9 mouse cellular contexts compared by ENCODE assay signal in genomic region chr8:46508488-46509395, GRCm38 (mm10). TPM values are rescaled to one million over a fixed set of nuclear protein-coding genes. Genes with fewer than 3 reads are reported as not detected.
A peak's percentile ranks its signal among the peaks of the same experiment; 100 is the strongest.
DNase-seq lines count a peak whose midpoint lies in the region; ATAC-seq lines count a peak whose summit lies in the region.
"Had no signal": no experiment of that assay in that cellular context is flagged by ENCODE, and none has a peak within 500 bp of the region (broad histone marks: within the 10 kb centered on the region; RNA-seq: fewer than 3 reads in every experiment).

No protein-coding gene starts in this region.

- H3K4me1 ChIP-seq in embryonic facial prominence, embryonic 15.5 days = peaks cover 15% of the 10 kb centered on the region; the same call in 1 of the 2 replicates
- H3K4me1 ChIP-seq in midbrain, embryonic 15.5 days = no peaks in the 10 kb centered on the region

- H3K4me3 ChIP-seq in embryonic facial prominence, embryonic 15.5 days (replicated peaks) = no peak overlapping the region
- no peak overlapping the region for H3K4me3 ChIP-seq in midbrain, embryonic 15.5 days

- ATAC-seq in cerebellum, adult (ENCODE audit: insufficient number of reproducible peaks, low FRiP score, low TSS enrichment) = peak; percentile 45; the same call in 1 of the 2 replicates
- ATAC-seq in embryonic facial prominence, embryonic 15.5 days (ENCODE audit: insufficient number of reproducible peaks, low FRiP score, low TSS enrichment, low read depth) = no peak
- ATAC-seq in midbrain, embryonic 15.5 days (replicated peaks) = no peak

- DNase-seq in cerebellum, adult 11-12 months = no peak
- DNase-seq in layer of hippocampus, adult 9-11 months = peak; percentile 26
- DNase-seq in layer of hippocampus, adult 11-12 months (ENCODE audit: low spot score) = no peak
- peak; percentile 44 for DNase-seq in splenic B cell, adult 2 months (ENCODE audit: low read depth, low spot score)
- DNase-seq in urinary bladder, adult 2 months (ENCODE audit: low spot score) = no peak
- DNase-seq: left cerebral cortex, postnatal 4 days had no signal

- no peaks in the 10 kb centered on the region for H3K27me3 ChIP-seq in embryonic facial prominence, embryonic 15.5 days
- H3K27me3 ChIP-seq in splenic B cell, adult 2 months (ENCODE audit: control insufficient read depth, insufficient read depth, low read length, poor library complexity, severe bottlenecking) = no peaks in the 10 kb centered on the region
- no peaks in the 10 kb centered on the region for H3K27me3 ChIP-seq in midbrain, embryonic 15.5 days (replicated peaks)

- WGBS in embryonic facial prominence, embryonic 15.5 days = 64% methylated on average over 14 of the region's 14 CpGs
- WGBS in midbrain, embryonic 15.5 days = 83% methylated on average over 14 of the region's 14 CpGs

- peak overlapping the region; percentile 51 for H3K27ac ChIP-seq in embryonic facial prominence, embryonic 15.5 days (replicated peaks)
- no peak overlapping the region for H3K27ac ChIP-seq in midbrain, embryonic 15.5 days

- H3K36me3 ChIP-seq in embryonic facial prominence, embryonic 15.5 days = peaks cover 5% of the 10 kb centered on the region; the same call in 1 of the 2 replicates
- H3K36me3 ChIP-seq in splenic B cell, adult 2 months (ENCODE audit: control insufficient read depth, insufficient read depth, low read length, poor library complexity, severe bottlenecking) = peaks cover 2% of the 10 kb centered on the region
- H3K36me3 ChIP-seq in midbrain, embryonic 15.5 days (replicated peaks) = peaks cover 2% of the 10 kb centered on the region; the same call in 1 of the 2 replicates

- H3K9ac ChIP-seq in embryonic facial prominence, embryonic 15.5 days = no peak overlapping the region
- no peak overlapping the region for H3K9ac ChIP-seq in midbrain, embryonic 15.5 days

- no peaks in the 10 kb centered on the region for H3K9me3 ChIP-seq in embryonic facial prominence, embryonic 15.5 days (replicated peaks)
- no peaks in the 10 kb centered on the region for H3K9me3 ChIP-seq in midbrain, embryonic 15.5 days

- no peak overlapping the region for H3K4me2 ChIP-seq in embryonic facial prominence, embryonic 15.5 days (replicated peaks)
- no peak overlapping the region for H3K4me2 ChIP-seq in midbrain, embryonic 15.5 days

RNA-seq across cellular contexts. Expression of gene Acsl1, which starts 37.9 kb away (rescaled TPM):
- 40.5 and 44.2 TPM in 2 replicates for polyA plus RNA-seq in embryonic facial prominence, embryonic 15.5 days (2015; fragmentation: Nextera tagmentation; extraction: Ambion mirVana)
- polyA plus RNA-seq in midbrain, embryonic 15.5 days (2015; fragmentation: Nextera tagmentation; extraction: Ambion mirVana) = 17.2 and 18.8 TPM in 2 replicates
- 44.2 and 46.6 TPM in 2 replicates for polyA plus RNA-seq in urinary bladder, adult 2 months (2012; rRNA removed)

RNA-seq across cellular contexts. Expression of gene Cenpu, which starts 43.1 kb away (rescaled TPM):
- 10.1 and 10.5 TPM in 2 replicates for polyA plus RNA-seq in embryonic facial prominence, embryonic 15.5 days (2015; fragmentation: Nextera tagmentation; extraction: Ambion mirVana)
- polyA plus RNA-seq in midbrain, embryonic 15.5 days (2015; fragmentation: Nextera tagmentation; extraction: Ambion mirVana) = 5.5 and 6.1 TPM in 2 replicates
- polyA plus RNA-seq in urinary bladder, adult 2 months (2012; rRNA removed) = 0.86 and 1.4 TPM in 2 replicates

Comparison
In these comparisons a context has a peak if more than half of its experiments do, and no peak if none do; other contexts are left out.
1. DNase-seq: peak in layer of hippocampus, adult 9-11 months (single experiment) and splenic B cell, adult 2 months (single experiment); none in cerebellum, adult 11-12 months (single experiment), layer of hippocampus, adult 11-12 months (single experiment) and urinary bladder, adult 2 months (single experiment).